Mouse (Mus musculus) bone marrow macrophage, adult 2 months (primary cell): Measurements from ENCODE around the gene Tubb4b.

ENCODE experiments used
- CTCF ChIP-seq: IDR thresholded peaks from 2 replicates; pipeline ENCODE4 v1.5.1; 2012; ENCODE audit warnings: low read depth, mild to moderate bottlenecking, low read length, moderate library complexity
- POLR2A ChIP-seq: IDR thresholded peaks from 2 replicates; pipeline ENCODE4 v1.6.1; 2012; ENCODE audit warnings: mild to moderate bottlenecking, low read depth, low read length, borderline replicate concordance

- TF ChIP-seq POLR2A (no peak), CTCF (no peak)
These were observed 616 bp downstream of the Tubb4b start for GRCm38 (mm10) chr2:25223681-25224491.
